Mouse (Mus musculus) MEL (cell line): ENCODE results near the gene Xrn1. TPM values are rescaled to one million over a fixed set of nuclear protein-coding genes. Genes with fewer than 3 reads are reported as not detected.

Experiments used
- DNase-seq: peaks from one replicate; pipeline ENCODE4 v3.0.0; 2011; ENCODE audit warnings: low read depth, low spot score
- H3K27ac ChIP-seq: 2 replicates; pipeline ENCODE4 v1.5.1; 2012; ENCODE audit warnings: low read depth, mild to moderate bottlenecking, control low read depth, low read length, moderate library complexity; ENCODE audit not compliant: control insufficient read depth
- H3K27me3 ChIP-seq, 2 experiments: fragments of 150-350 bp in 1 of 2; sonication (generic) in 1 of 2; 2 replicates each; pipeline ENCODE4 v1.6.1; 2012; ENCODE audit warnings: low read length in 2 of 2, mild to moderate bottlenecking in 2 of 2, improper control_type of control experiment in 1 of 2, moderate library complexity in 1 of 2; ENCODE audit not compliant: insufficient read depth in 2 of 2, control insufficient read depth in 1 of 2
- H3K36me3 ChIP-seq, 2 experiments: 2 replicates each; pipeline ENCODE4 v1.6.1; 2012 to 2014; ENCODE audit warnings: low read length in 2 of 2, improper control_type of control experiment in 1 of 2, inconsistent platforms in 1 of 2, mild to moderate bottlenecking in 1 of 2; ENCODE audit not compliant: insufficient read depth in 2 of 2, control insufficient read depth in 1 of 2
- H3K4me1 ChIP-seq, 2 experiments: fragments of 150-350 bp in 1 of 2; sonication (generic) in 1 of 2; 2 replicates each; pipeline ENCODE4 v1.6.1; 2012; ENCODE audit warnings: low read length in 2 of 2, improper control_type of control experiment in 1 of 2, mild to moderate bottlenecking in 1 of 2; ENCODE audit not compliant: insufficient read depth in 2 of 2, control insufficient read depth in 1 of 2
- H3K4me3 ChIP-seq, 2 experiments: fragments of 150-350 bp in 1 of 2; sonication (generic) in 1 of 2; 2 replicates each; pipeline ENCODE4 v1.5.1; 2012; ENCODE audit warnings: low read depth in 2 of 2, low read length in 2 of 2, mild to moderate bottlenecking in 2 of 2, moderate library complexity in 2 of 2, control low read depth in 1 of 2, improper control_type of control experiment in 1 of 2; ENCODE audit not compliant: control insufficient read depth in 1 of 2, insufficient read depth in 1 of 2
- H3K79me2 ChIP-seq: 2 replicates; pipeline ENCODE4 v1.6.1; 2012; ENCODE audit warnings: mild to moderate bottlenecking, low read length, moderate library complexity; ENCODE audit not compliant: control insufficient read depth, poor library complexity, insufficient read depth
- H3K9ac ChIP-seq: 2 replicates; pipeline ENCODE4 v1.6.1; 2012; ENCODE audit warnings: low read depth, mild to moderate bottlenecking, control low read depth, low read length, moderate library complexity; ENCODE audit not compliant: control insufficient read depth, poor library complexity, severe bottlenecking
- H3K9me3 ChIP-seq: fragments of 150-350 bp; sonication (generic); replicated peaks from 2 replicates; pipeline ENCODE4 v1.6.1; 2012; ENCODE audit warnings: mild to moderate bottlenecking, low read length, improper control_type of control experiment, moderate library complexity; ENCODE audit not compliant: insufficient read depth
- BHLHE40 ChIP-seq: IDR thresholded peaks from 2 replicates; pipeline ENCODE4 v1.6.1; 2012; ENCODE audit warnings: low read depth, mild to moderate bottlenecking, inconsistent platforms, low read length, improper control_type of control experiment, borderline replicate concordance
- CHD1 ChIP-seq: IDR thresholded peaks from 2 replicates; pipeline ENCODE4 v1.6.1; 2012; ENCODE audit warnings: low read depth, mild to moderate bottlenecking, inconsistent platforms, low read length, improper control_type of control experiment
- CHD2 ChIP-seq: IDR thresholded peaks from 2 replicates; pipeline ENCODE4 v1.6.1; 2011; ENCODE audit warnings: low read length, improper control_type of control experiment
- E2F4 ChIP-seq: IDR thresholded peaks from 2 replicates; pipeline ENCODE4 v1.6.1; 2011; ENCODE audit warnings: low read depth, low read length, improper control_type of control experiment, borderline replicate concordance
- ELF1 ChIP-seq: IDR thresholded peaks from 2 replicates; pipeline ENCODE4 v1.6.1; 2014; ENCODE audit warnings: low read depth, mild to moderate bottlenecking, inconsistent platforms, low read length, improper control_type of control experiment, moderate library complexity
- EP300 ChIP-seq, 2 experiments: IDR thresholded peaks; 2 replicates each; pipeline ENCODE4 v1.6.1; 2011; ENCODE audit warnings: improper control_type of control experiment in 2 of 2, low read length in 2 of 2, low read depth in 1 of 2, mild to moderate bottlenecking in 1 of 2
- ETS1 ChIP-seq: IDR thresholded peaks from 2 replicates; pipeline ENCODE4 v1.6.1; 2012; ENCODE audit warnings: low read depth, mild to moderate bottlenecking, inconsistent platforms, low read length, improper control_type of control experiment, moderate library complexity
- GABPA ChIP-seq: IDR thresholded peaks from 2 replicates; pipeline ENCODE4 v1.6.1; 2012; ENCODE audit warnings: low read depth, mild to moderate bottlenecking, inconsistent platforms, low read length, improper control_type of control experiment, moderate library complexity
- GATA1 ChIP-seq: IDR thresholded peaks from 2 replicates; pipeline ENCODE4 v1.6.1; 2011; ENCODE audit warnings: low read depth, low read length, improper control_type of control experiment
- JUND ChIP-seq: IDR thresholded peaks from 2 replicates; pipeline ENCODE4 v1.6.1; 2011; ENCODE audit warnings: low read depth, mild to moderate bottlenecking, improper control_type of control experiment, low read length
- KAT2A ChIP-seq: conservative IDR thresholded peaks from 2 replicates; pipeline ENCODE4 v1.6.1; 2012; ENCODE audit warnings: low read depth, low read length, improper control_type of control experiment, inconsistent platforms
- MAFK ChIP-seq: IDR thresholded peaks from 2 replicates; pipeline ENCODE4 v1.6.1; 2011; ENCODE audit warnings: low read depth, mild to moderate bottlenecking, low read length, improper control_type of control experiment, borderline replicate concordance
- MAX ChIP-seq: IDR thresholded peaks from 2 replicates; pipeline ENCODE4 v1.6.1; 2011; ENCODE audit warnings: low read length, improper control_type of control experiment
- MAZ ChIP-seq: IDR thresholded peaks from 2 replicates; pipeline ENCODE4 v1.6.1; 2012; ENCODE audit warnings: low read depth, mild to moderate bottlenecking, inconsistent platforms, low read length, improper control_type of control experiment
- MEF2A ChIP-seq: IDR thresholded peaks from 2 replicates; pipeline ENCODE4 v1.6.1; 2014; ENCODE audit warnings: low read depth, mild to moderate bottlenecking, inconsistent platforms, low read length, improper control_type of control experiment; ENCODE audit not compliant: poor library complexity, insufficient replicate concordance, severe bottlenecking; ENCODE audit errors: extremely low read depth
- MXI1 ChIP-seq: IDR thresholded peaks from 2 replicates; pipeline ENCODE4 v1.6.1; 2011; ENCODE audit warnings: mild to moderate bottlenecking, low read depth, low read length, improper control_type of control experiment
- MYB ChIP-seq: IDR thresholded peaks from 2 replicates; pipeline ENCODE4 v1.6.1; 2011; ENCODE audit warnings: mild to moderate bottlenecking, low read depth, low read length, improper control_type of control experiment
- MYC ChIP-seq: IDR thresholded peaks from 2 replicates; pipeline ENCODE4 v1.6.1; 2011; ENCODE audit warnings: low read depth, mild to moderate bottlenecking, low read length, improper control_type of control experiment, moderate library complexity
- NELFE ChIP-seq: IDR thresholded peaks from 2 replicates; pipeline ENCODE4 v1.6.1; 2011; ENCODE audit warnings: low read depth, low read length, improper control_type of control experiment
- NRF1 ChIP-seq: IDR thresholded peaks from 2 replicates; pipeline ENCODE4 v1.6.1; 2014; ENCODE audit warnings: low read depth, mild to moderate bottlenecking, inconsistent platforms, low read length, improper control_type of control experiment, moderate library complexity; ENCODE audit not compliant: poor library complexity, insufficient read depth, severe bottlenecking
- POLR2A ChIP-seq, 2 experiments: IDR thresholded peaks; 2 replicates each; pipeline ENCODE4 v1.6.1; 2011 to 2012; ENCODE audit warnings: low read length in 2 of 2, mild to moderate bottlenecking in 2 of 2, control low read depth in 1 of 2, improper control_type of control experiment in 1 of 2, low read depth in 1 of 2, moderate library complexity in 1 of 2; ENCODE audit not compliant: control insufficient read depth in 1 of 2, insufficient read depth in 1 of 2, poor library complexity in 1 of 2
- POLR2AphosphoS5 ChIP-seq: IDR thresholded peaks from 2 replicates; pipeline ENCODE4 v1.6.1; 2012; ENCODE audit warnings: low read depth, borderline replicate concordance, mild to moderate bottlenecking, inconsistent platforms, low read length, moderate library complexity, mixed read lengths
- RCOR1 ChIP-seq: IDR thresholded peaks from 2 replicates; pipeline ENCODE4 v1.6.1; 2012; ENCODE audit warnings: low read depth, mild to moderate bottlenecking, inconsistent platforms, low read length, improper control_type of control experiment
- SIN3A ChIP-seq: IDR thresholded peaks from 2 replicates; pipeline ENCODE4 v1.6.1; 2012; ENCODE audit warnings: low read length, improper control_type of control experiment, inconsistent platforms
- SMC3 ChIP-seq: IDR thresholded peaks from 2 replicates; pipeline ENCODE4 v1.6.1; 2011; ENCODE audit warnings: low read depth, low read length, improper control_type of control experiment
- TAL1 ChIP-seq: IDR thresholded peaks from 2 replicates; pipeline ENCODE4 v1.6.1; 2012; ENCODE audit warnings: mild to moderate bottlenecking, inconsistent platforms, low read length, moderate library complexity, mixed read lengths
- TBP ChIP-seq: IDR thresholded peaks from 2 replicates; pipeline ENCODE4 v1.8.0; 2011; ENCODE audit warnings: low read depth, low read length, improper control_type of control experiment
- TCF12 ChIP-seq: IDR thresholded peaks from 2 replicates; pipeline ENCODE4 v1.6.1; 2014; ENCODE audit warnings: low read depth, mild to moderate bottlenecking, inconsistent platforms, low read length, improper control_type of control experiment, moderate library complexity
- UBTF ChIP-seq: IDR thresholded peaks from 2 replicates; pipeline ENCODE4 v1.6.1; 2012; ENCODE audit warnings: low read depth, mild to moderate bottlenecking, inconsistent platforms, low read length, improper control_type of control experiment, moderate library complexity, borderline replicate concordance; ENCODE audit not compliant: insufficient read depth
- USF1 ChIP-seq: IDR thresholded peaks from 2 replicates; pipeline ENCODE4 v1.6.1; 2014; ENCODE audit warnings: low read depth, mild to moderate bottlenecking, inconsistent platforms, low read length, improper control_type of control experiment, moderate library complexity
- USF2 ChIP-seq, 2 experiments: IDR thresholded peaks; 2 replicates each; pipeline ENCODE4 v1.6.1; 2011 to 2012; ENCODE audit warnings: improper control_type of control experiment in 2 of 2, low read length in 2 of 2, borderline replicate concordance in 1 of 2, inconsistent platforms in 1 of 2, low read depth in 1 of 2, mild to moderate bottlenecking in 1 of 2; ENCODE audit not compliant: insufficient read depth in 1 of 2
- ZC3H11A ChIP-seq: IDR thresholded peaks from 2 replicates; pipeline ENCODE4 v1.6.1; 2012; ENCODE audit warnings: low read depth, mild to moderate bottlenecking, inconsistent platforms, low read length, improper control_type of control experiment
- ZKSCAN1 ChIP-seq: IDR thresholded peaks from 2 replicates; pipeline ENCODE4 v1.6.1; 2012; ENCODE audit warnings: low read depth, mild to moderate bottlenecking, inconsistent platforms, low read length, improper control_type of control experiment, moderate library complexity
- ZNF384 ChIP-seq: IDR thresholded peaks from 2 replicates; pipeline ENCODE4 v1.6.1; 2012; ENCODE audit warnings: low read depth, mild to moderate bottlenecking, inconsistent platforms, low read length, improper control_type of control experiment
- polyA plus RNA-seq, 2 experiments: library from polyadenylated mRNA; stranded (reverse) in 1 of 2; unstranded in 1 of 2; fragments of >175 nt in 1 of 2; fragments of >200 nt in 1 of 2; gene quantifications; 2 replicates each; pipeline versions ENCODE4 v1.2.1 to v1.2.4; 2012; ENCODE audit warnings: low replicate concordance in 2 of 2, low read depth in 1 of 2; ENCODE audit not compliant: insufficient read length in 2 of 2, insufficient read depth in 1 of 2, missing spikeins in 1 of 2
- total RNA-seq: library from RNA; depleted of rRNA; stranded (reverse); fragments of 300-350 nt; gene quantifications from 2 replicates; pipeline ENCODE4 v1.2.3, GENCODE M21; 2012

Gene Xrn1
- total and polyA plus RNA-seq, 3 experiments = 7.6 to 8.3 TPM; not detected in 1

- DNase-seq = peak; percentile 76
- no peaks in the 10 kb centered on the region for H3K27me3 ChIP-seq
- H3K9ac ChIP-seq = no peak overlapping the region; the same call in 1 of the 2 replicates
- peaks cover 0 to 37% of the 10 kb centered on the region in 2 experiments; a peak in 3 of 4 replicates for H3K36me3 ChIP-seq
- no peaks in the 10 kb centered on the region for H3K9me3 ChIP-seq
- TF ChIP-seq POLR2A (IDR thresholded peaks at IDR 0.05; ENCODE audit: control insufficient read depth in 1 of 2, insufficient read depth in 1 of 2, low read depth in 1 of 2, low read length in 2 of 2, poor library complexity in 1 of 2) (no peak), CHD2 (no peak), NELFE (no peak), E2F4 (no peak), USF2 (IDR thresholded peaks at IDR 0.05; ENCODE audit: borderline replicate concordance in 1 of 2, insufficient read depth in 1 of 2, low read depth in 1 of 2, low read length in 2 of 2) (no peak), TCF12 (no peak), MXI1 (no peak; the same call in 1 of the 2 replicates), MEF2A (no peak), MAX (no peak), ZNF384 (no peak), GABPA (no peak), GATA1 (peak; percentile 92), SMC3 (no peak), MYC (no peak), JUND (no peak), MAZ (no peak), USF1 (no peak), KAT2A (no peak), SIN3A (0 out of 2 replicates have a peak, but pooled peaks have one; percentile 72), POLR2AphosphoS5 (no peak), ZC3H11A (no peak), CHD1 (0 out of 2 replicates have a peak, but pooled peaks have one; percentile 11), MAFK (no peak), TBP (no peak), MYB (no peak), ELF1 (no peak), UBTF (no peak), ZKSCAN1 (no peak), ETS1 (0 out of 2 replicates have a peak, but pooled peaks have one; percentile 61), EP300 (IDR thresholded peaks at IDR 0.05; ENCODE audit: low read depth in 1 of 2, low read length in 2 of 2) (peak; percentile 53 to 78; a peak in 3 of 4 replicates), BHLHE40 (no peak), NRF1 (no peak), TAL1 (no peak), RCOR1 (peak; percentile 54; the same call in 1 of the 2 replicates)
- TF ChIP-seq, all 39 proteins: peak for 6
- peak overlapping the region; percentile 67 for H3K27ac ChIP-seq
- peaks cover 24% of the 10 kb centered on the region for H3K79me2 ChIP-seq
- peaks cover 15 to 21% of the 10 kb centered on the region in 2 experiments for H3K4me1 ChIP-seq
- H3K4me3 ChIP-seq = peak overlapping the region in 1 of 2 experiments; percentile 50; a peak in 2 of 4 replicates
Measured at GRCm38 (mm10) chr9:95961058-95961457, 6.5 kb downstream of the Xrn1 start.
